Mouse (Mus musculus) Patski (cell line): ENCODE results near the gene Acad12. TPM values are rescaled to one million over a fixed set of nuclear protein-coding genes. Genes with fewer than 3 reads are reported as not detected.
"Not testable (repeated sequence)": the region's sequence is repeated elsewhere in the genome, so short reads cannot be mapped to it uniquely, and the experiment has no call there.

ENCODE experiments used
- ATAC-seq: fragments of 100-300 bp; one replicate; pipeline ENCODE4 v1.8.0; 2021
- CTCF ChIA-PET: fragments of 350-600 bp; sonication (Branson Sonifier 250); formaldehyde crosslinking; loops from one replicate; lab custom pipeline; 2022; ENCODE audit warnings: inconsistent platforms; lab: Charles Lee
- POLR2A ChIA-PET: fragments of 350-600 bp; sonication (Branson Sonifier 250); formaldehyde crosslinking; loops from one replicate; lab custom pipeline; 2022; ENCODE audit warnings: antibody characterized with exemption, inconsistent platforms; lab: Charles Lee
- DNase-seq: peaks from one replicate; pipeline ENCODE4 v3.0.0-alpha.2; 2011; ENCODE audit warnings: low read depth, low spot score
- H3K27me3 ChIP-seq: fragments of 371-371 bp; one replicate; pipeline ENCODE4 v1.5.1; 2021
- CTCF ChIP-seq: fragments of 100-300 bp; IDR thresholded peaks from one replicate; pipeline ENCODE4 v1.5.1; 2021
- in situ Hi-C: fragments of 300-500 bp; cut with MboI; formaldehyde crosslinking; loops from 3 replicates; pipeline ENCODE4 v1.11.1; 2018; ENCODE audit warnings: low pct_unique_long_range_greater_than_20kb, mixed read lengths
- polyA plus RNA-seq: library from polyadenylated mRNA; unstranded; gene quantifications from one replicate; pipeline ENCODE4 v1.2.3, GENCODE M21; 2021

Gene Acad12
- 29.8 TPM for polyA plus RNA-seq

DNA sequence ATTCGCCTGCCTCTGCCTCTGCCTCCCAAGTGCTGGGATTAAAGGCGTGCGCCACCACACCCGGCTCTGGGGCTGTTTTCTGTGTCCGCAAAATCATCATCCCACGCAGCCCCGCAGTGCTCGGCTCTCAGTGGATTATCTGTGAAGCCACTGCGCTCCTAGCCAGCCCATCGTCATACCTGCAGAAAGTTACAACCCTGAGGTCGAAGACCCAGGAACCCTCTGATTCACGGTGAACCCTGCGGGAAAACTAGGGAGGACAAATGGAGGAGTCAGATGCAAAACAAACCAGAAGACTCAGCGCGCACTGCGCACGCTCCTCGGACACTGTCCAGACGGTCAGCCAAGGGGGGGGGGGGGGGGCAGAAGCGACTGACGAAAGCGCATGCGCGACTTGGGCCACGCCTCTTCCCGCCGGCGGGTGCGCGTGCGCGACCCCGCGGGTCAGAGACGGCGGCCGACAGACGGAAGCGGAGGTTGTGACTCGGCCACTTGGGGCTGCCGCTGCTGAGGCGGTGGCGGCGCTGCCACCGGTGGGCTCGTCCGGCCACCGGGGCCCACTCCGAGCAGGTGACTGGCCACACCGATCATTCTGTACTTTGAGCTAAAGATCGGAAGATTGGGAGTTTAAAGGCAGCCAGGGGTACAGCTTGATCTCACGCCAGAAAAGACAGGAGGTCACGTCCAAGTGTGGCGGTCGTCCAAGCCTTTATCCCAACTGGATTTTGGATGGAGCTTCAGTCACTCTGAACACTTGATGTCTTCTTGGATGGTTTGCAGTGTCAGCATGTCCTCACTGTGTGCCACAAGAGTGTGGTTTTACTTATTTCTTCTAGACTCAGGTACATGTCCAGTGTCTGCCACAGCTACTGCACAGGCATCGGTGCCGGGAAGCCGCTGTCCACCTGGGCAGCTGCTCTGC is at the start of gene Acad12:
Gene Acad12, minus strand, starts transcription at position 347 of the 922 bp plus-strand sequence.
- no peaks in the 10 kb centered on the region for H3K27me3 ChIP-seq
- CTCF ChIA-PET = interaction anchor here (0.9 to 2.3 kb wide), 3 partner anchors 9 to 17 kb away, joined by 3 to 6 read pairs (median 5); no protein-coding TSS in a partner anchor
- ATAC-seq (peak; percentile 47), DNase-seq (peak; percentile 64)
- POLR2A ChIA-PET = interaction anchor here (0.6 to 1.5 kb wide), 3 partner anchors 13 to 72 kb away, joined by 3 to 4 read pairs (median 3); no protein-coding TSS in a partner anchor
- in situ Hi-C loops = no loop called here
- no peak for TF ChIP-seq CTCF

- ChIA-PET CTCF (no interaction called here), POLR2A (interaction anchor here (1.3 kb wide), 1 partner anchor 8 kb away, joined by 3 read pairs; the partner anchor contains the start of genes Acad10 and Brap)
- no peaks in the 10 kb centered on the region for H3K27me3 ChIP-seq
- no peak for TF ChIP-seq CTCF
- ATAC-seq (no peak), DNase-seq (no peak)
- in situ Hi-C loops = no loop called here
Observed at GRCm38 (mm10) chr5:121668411-121668810, 49.7 kb upstream of the Acad12 start.

DNA sequence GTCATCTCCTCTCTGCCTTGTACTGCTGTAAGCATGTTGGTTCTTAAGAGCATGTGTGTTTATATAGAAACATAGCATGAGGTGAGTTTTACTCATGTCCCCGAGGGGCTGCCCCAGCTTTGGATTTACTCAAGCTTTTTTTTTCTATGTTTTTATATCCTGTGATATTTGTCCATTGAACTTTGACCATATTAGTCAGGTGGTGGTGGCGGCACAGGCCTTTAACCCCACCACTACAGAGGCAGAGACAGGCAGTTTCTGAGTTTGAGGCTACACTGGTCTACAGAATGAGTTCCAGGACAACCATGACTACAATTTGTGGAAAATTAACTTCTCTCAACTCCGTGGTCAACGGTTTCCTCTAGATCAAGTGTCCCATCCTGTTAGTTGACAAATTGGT is 48.3 kb upstream of the Acad12 start:
- no peaks in the 10 kb centered on the region for H3K27me3 ChIP-seq
- ChIA-PET POLR2A (interaction anchor here (0.7 kb wide), 1 partner anchor 61 kb away, joined by 8 read pairs; no protein-coding TSS in a partner anchor), CTCF (no interaction called here)
- DNase-seq (no peak), ATAC-seq (no peak)
- no peak for TF ChIP-seq CTCF
- in situ Hi-C loops = no loop called here

DNA sequence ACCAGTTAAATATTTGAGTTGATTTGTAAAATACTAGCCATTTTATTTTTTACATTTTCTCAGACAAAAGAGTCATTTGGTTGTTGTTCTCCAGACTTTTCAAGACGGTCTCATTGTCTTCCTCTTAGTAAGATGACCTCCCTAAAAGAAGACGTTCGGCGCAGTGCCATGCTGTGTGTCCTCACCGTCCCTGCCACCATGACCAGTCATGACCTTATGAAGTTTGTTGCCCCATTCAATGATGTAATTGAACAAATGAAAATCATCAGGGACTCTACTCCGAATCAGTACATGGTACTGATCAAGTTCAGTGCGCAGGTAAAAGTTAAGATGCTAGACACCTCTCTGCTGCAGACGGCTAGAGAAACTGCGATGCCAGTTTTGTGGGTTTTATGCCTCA is 46.2 kb upstream of the Acad12 start:
- DNase-seq (no peak), ATAC-seq (no peak)
- CTCF ChIA-PET = no interaction called here
- H3K27me3 ChIP-seq = no peaks in the 10 kb centered on the region
- no peak for TF ChIP-seq CTCF
- in situ Hi-C loops = no loop called here
- POLR2A ChIA-PET = no interaction called here

- DNase-seq (no peak), ATAC-seq (no peak)
- POLR2A ChIA-PET = no interaction called here
- no peak for TF ChIP-seq CTCF
- in situ Hi-C loops = no loop called here
- no peaks in the 10 kb centered on the region for H3K27me3 ChIP-seq
- CTCF ChIA-PET = interaction anchor here (1.2 kb wide), 1 partner anchor 19 kb away, joined by 3 read pairs; no protein-coding TSS in a partner anchor
Observed at GRCm38 (mm10) chr5:121664078-121664477, 45.3 kb upstream of the Acad12 start.

DNA sequence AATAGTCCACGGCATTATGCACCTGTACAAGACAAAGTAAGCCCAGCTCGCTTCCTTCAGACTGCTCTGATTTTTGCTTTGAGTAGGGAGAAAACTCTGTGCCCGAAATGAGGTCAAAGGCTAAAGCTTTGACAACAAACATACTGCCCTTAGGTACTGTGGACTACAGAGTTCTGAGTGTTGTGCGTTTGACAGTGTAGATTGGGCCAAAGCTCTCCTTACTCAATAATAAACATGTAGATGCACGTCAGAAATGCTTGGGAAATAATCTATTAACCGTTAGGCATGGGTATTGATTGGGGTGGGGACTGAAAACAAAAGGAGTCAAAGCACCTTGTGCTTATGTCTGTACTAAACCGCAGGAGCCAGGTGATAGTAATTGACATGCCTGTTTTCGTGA is 44.7 kb upstream of the Acad12 start:
- DNase-seq = no peak
- ChIA-PET POLR2A (no interaction called here), CTCF (interaction anchor here (1.2 kb wide), 1 partner anchor 20 kb away, joined by 3 read pairs; no protein-coding TSS in a partner anchor)
- no peak for TF ChIP-seq CTCF
- H3K27me3 ChIP-seq = no peaks in the 10 kb centered on the region
- no peak for ATAC-seq
- in situ Hi-C loops = no loop called here

GRCm38 (mm10) chr5:121661494-121661893 is 42.8 kb upstream of the Acad12 start:
- no peak for TF ChIP-seq CTCF
- ChIA-PET CTCF (interaction anchor here (0.8 kb wide), 1 partner anchor 22 kb away, joined by 4 read pairs; no protein-coding TSS in a partner anchor), POLR2A (interaction anchor here (0.7 to 1.1 kb wide), 2 partner anchors 39 to 149 kb away, joined by 3 to 4 read pairs; no protein-coding TSS in a partner anchor)
- in situ Hi-C loops = no loop called here
- ATAC-seq (no peak), DNase-seq (no peak)
- no peaks in the 10 kb centered on the region for H3K27me3 ChIP-seq

DNA sequence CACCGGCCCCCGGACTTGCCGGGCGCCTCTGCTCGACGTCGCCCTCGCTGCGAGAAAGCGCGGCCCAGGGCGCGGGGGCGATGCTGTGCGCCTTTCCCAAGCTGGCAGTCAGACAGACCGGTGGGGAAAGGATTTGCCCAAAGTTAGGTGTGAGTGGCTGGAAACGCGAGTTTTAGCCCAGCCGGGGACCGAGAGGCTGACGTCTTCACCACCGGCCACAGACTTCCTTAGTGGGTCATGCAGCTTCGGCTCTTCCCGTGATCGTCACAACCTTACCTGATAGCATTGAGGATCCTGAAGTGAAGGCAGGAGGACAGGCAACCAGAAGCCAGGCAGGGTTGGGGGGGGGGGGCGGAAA is 42.1 kb upstream of the Acad12 start:
- ChIA-PET CTCF (interaction anchor here (0.8 kb wide), 1 partner anchor 23 kb away, joined by 4 read pairs; no protein-coding TSS in a partner anchor), POLR2A (interaction anchor here (0.6 to 1.1 kb wide), 5 partner anchors 8 to 187 kb away, joined by 3 to 6 read pairs (median 3); no protein-coding TSS in a partner anchor)
- no peak for TF ChIP-seq CTCF
- in situ Hi-C loops = no loop called here
- H3K27me3 ChIP-seq = no peaks in the 10 kb centered on the region
- DNase-seq (no peak), ATAC-seq (peak; percentile 29)

DNA sequence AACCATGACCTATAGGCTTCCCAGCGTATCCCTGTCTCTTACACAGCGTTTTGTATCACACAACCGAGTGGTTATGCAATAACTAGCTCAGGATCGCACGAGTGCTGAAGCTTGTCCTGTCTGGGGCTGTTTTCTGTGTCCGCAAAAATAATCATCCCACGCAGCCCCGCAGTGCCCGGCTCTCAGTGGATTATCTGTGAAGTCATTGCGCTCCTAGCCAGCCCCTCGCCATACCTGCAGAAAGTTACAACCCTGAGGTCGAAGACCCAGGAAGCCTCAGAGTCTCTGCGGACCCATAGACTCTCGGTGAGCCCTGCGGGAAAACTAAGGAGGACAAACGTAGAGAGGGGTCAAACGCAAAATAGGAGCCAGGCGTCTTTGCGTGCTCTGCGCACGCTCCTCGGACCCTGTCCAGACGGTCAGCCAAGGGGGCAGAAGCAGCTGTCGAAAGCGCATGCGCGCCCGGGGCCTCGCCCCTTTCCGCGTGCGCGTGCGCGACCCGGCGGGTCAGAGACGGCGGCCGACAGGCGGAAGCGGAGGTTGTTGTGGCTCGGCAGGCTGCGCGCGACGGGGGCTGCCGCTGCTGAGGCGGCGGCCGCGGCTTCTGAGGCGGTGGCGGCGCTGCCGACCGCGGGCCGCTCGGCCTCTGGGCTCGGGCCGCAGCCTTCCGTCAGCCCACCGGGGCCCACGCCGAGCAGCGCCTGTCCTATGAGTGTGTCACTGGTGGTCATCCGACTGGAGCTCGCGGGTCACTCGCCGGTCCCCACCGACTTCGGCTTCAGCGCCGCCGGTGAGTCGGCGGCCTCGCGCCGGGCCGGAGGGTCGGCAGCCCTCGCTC is 41.5 kb upstream of the Acad12 start, which contains the start of the genes Acad10 and Brap:
Gene Acad10, minus strand, starts transcription at position 456 of the 838 bp plus-strand sequence.
Gene Brap, plus strand, starts transcription at position 505 of the 838 bp plus-strand sequence.
- ATAC-seq (peak; percentile 71), DNase-seq (peak; percentile 60)
- no peaks in the 10 kb centered on the region for H3K27me3 ChIP-seq
- POLR2A ChIA-PET = interaction anchor here (0.6 to 0.9 kb wide), 3 partner anchors 9 to 187 kb away, joined by 3 to 6 read pairs (median 3); no protein-coding TSS in a partner anchor
- no peak for TF ChIP-seq CTCF
- in situ Hi-C loops = no loop called here
- CTCF ChIA-PET = no interaction called here

DNA sequence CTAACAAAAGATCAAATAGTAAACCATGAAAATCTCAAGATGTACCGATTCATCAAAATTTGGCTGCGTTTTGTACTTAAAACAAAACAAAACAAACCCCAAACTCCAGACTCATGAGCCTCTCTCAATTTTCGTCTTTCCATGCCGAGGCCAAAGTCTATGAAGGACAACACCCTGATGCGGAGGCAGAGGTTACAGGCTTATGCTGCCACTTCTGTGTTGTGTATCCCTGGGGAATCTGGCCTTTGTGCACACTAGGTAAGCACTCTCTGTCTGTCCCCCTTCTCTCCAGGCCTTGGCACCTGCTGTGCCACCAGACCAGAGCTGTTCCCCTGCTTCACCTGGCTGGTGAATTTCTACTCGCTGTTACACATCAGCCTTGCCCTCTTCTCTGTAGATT is 38.9 kb upstream of the Acad12 start:
- POLR2A ChIA-PET, CTCF ChIA-PET, in situ Hi-C loops, ATAC-seq, H3K27me3 ChIP-seq, DNase-seq: not testable (repeated sequence)

- in situ Hi-C loops, H3K27me3 ChIP-seq, POLR2A ChIA-PET, DNase-seq, ATAC-seq, CTCF ChIA-PET: not testable (repeated sequence)
Observed at GRCm38 (mm10) chr5:121656866-121657265, 38.1 kb upstream of the Acad12 start.
